ENCODE assay signal across 12 mouse cellular contexts in the genomic region with DNA sequence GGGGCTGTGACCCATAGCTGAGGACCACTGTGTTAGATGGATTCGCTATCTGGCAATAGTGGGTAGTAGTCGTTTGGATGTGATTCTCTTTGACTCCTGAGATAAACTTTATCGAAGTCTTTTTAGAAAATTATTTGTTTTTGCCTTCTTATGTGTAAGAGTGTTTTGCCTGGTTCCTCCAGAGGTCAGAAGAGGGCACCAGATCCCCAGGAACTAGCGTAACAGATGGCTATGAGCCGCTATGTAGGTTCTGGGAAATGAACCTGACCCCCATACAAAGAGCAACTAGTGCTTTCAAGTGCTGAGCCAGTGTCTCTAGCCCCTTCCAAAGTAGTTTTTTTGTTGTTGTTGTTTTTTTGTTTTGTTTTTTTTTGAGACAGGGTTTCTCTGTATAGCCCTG. TPM values are rescaled to one million over a fixed set of nuclear protein-coding genes. Genes with fewer than 3 reads are reported as not detected.
A peak's percentile ranks its signal among the peaks of the same experiment; 100 is the strongest.
DNase-seq lines count a peak whose midpoint lies in the region; ATAC-seq and TF ChIP-seq lines count a peak whose summit lies in the region.
"Had no signal": no experiment of that assay in that cellular context is flagged by ENCODE, and none has a peak within 500 bp of the region (broad histone marks: within the 10 kb centered on the region; RNA-seq: fewer than 3 reads in every experiment).

No protein-coding gene starts in this region.

- WGBS in kidney, postnatal 0 days: 63% methylated on average over 5 of the region's 5 CpGs
- 62% methylated on average over 5 of the region's 5 CpGs for WGBS in midbrain, embryonic 10.5 days

- H3K36me3 ChIP-seq in kidney, postnatal 0 days (ENCODE audit: insufficient read depth, low read length): no peaks in the 10 kb centered on the region
- H3K36me3 ChIP-seq in E14TG2a.4 (ENCODE audit: insufficient read depth, low read length): peaks cover 39% of the 10 kb centered on the region
- H3K36me3 ChIP-seq in midbrain, embryonic 10.5 days: 0 out of 2 replicates have a peak, but pooled peaks cover under 1% of the 10 kb centered on the region
- H3K36me3 ChIP-seq: lung, embryonic 15.5 days; neural tube, embryonic 12.5 days had no signal

- no peak overlapping the region for H3K27ac ChIP-seq in kidney, postnatal 0 days
- no peak overlapping the region for H3K27ac ChIP-seq in midbrain, embryonic 10.5 days (replicated peaks)
- H3K27ac ChIP-seq: lung, embryonic 15.5 days; neural tube, embryonic 12.5 days had no signal

- DNase-seq in kidney, postnatal 0 days (ENCODE audit: low spot score): no peak
- DNase-seq in kidney, adult 11 months: no peak
- peak; percentile 8 to 9 for DNase-seq in B cell, adult 2 months
- DNase-seq in induced T-regulatory cell, adult 2 months (ENCODE audit: low read depth): peak; percentile 65
- DNase-seq in adrenal gland, adult 18-20 months (ENCODE audit: low spot score in 2 of 2): no peak
- no peak for DNase-seq in ovary, postnatal 14 days (ENCODE audit: low spot score)
- DNase-seq in midbrain, embryonic 10.5 days (ENCODE audit: low spot score): no peak
- DNase-seq: cerebellum, adult 8-10 months; heart, postnatal 14 days had no signal

- H3K27me3 ChIP-seq in kidney, postnatal 0 days (ENCODE audit: insufficient read depth, low read length): no peaks in the 10 kb centered on the region
- no peaks in the 10 kb centered on the region for H3K27me3 ChIP-seq in E14TG2a.4 (ENCODE audit: insufficient read depth, low read length)
- H3K27me3 ChIP-seq in midbrain, embryonic 10.5 days (ENCODE audit: low read depth, poor library complexity, severe bottlenecking): no peaks in the 10 kb centered on the region
- H3K27me3 ChIP-seq: lung, embryonic 15.5 days; neural tube, embryonic 12.5 days had no signal

- H3K4me3 ChIP-seq in kidney, postnatal 0 days (replicated peaks; ENCODE audit: low read depth, low read length): no peak overlapping the region
- H3K4me3 ChIP-seq in E14TG2a.4 (replicated peaks; ENCODE audit: low read length): no peak overlapping the region
- no peak overlapping the region for H3K4me3 ChIP-seq in midbrain, embryonic 10.5 days
- H3K4me3 ChIP-seq: lung, embryonic 15.5 days; neural tube, embryonic 12.5 days had no signal

- H3K9me3 ChIP-seq in kidney, postnatal 0 days (replicated peaks; ENCODE audit: low read length): no peaks in the 10 kb centered on the region
- no peaks in the 10 kb centered on the region for H3K9me3 ChIP-seq in E14TG2a.4 (ENCODE audit: low read length)
- no peaks in the 10 kb centered on the region for H3K9me3 ChIP-seq in midbrain, embryonic 10.5 days (replicated peaks)
- H3K9me3 ChIP-seq: lung, embryonic 15.5 days; neural tube, embryonic 12.5 days had no signal

- H3K4me2 ChIP-seq in kidney, postnatal 0 days (ENCODE audit: low read length): no peak overlapping the region
- H3K4me2 ChIP-seq: lung, embryonic 15.5 days; neural tube, embryonic 12.5 days had no signal

- peak; percentile 35; the same call in 1 of the 2 replicates for TF ChIP-seq CTCF in kidney, postnatal 0 days (IDR thresholded peaks at IDR 0.05; ENCODE audit: low read depth)
- peak; percentile 27 for TF ChIP-seq CTCF in E14TG2a.4 (conservative IDR thresholded peaks at IDR 0.05; ENCODE audit: low read length)

- 0 out of 2 replicates have a peak, but pooled peaks cover 5% of the 10 kb centered on the region for H3K4me1 ChIP-seq in kidney, postnatal 0 days (replicated peaks; ENCODE audit: insufficient read depth, low read length)
- H3K4me1 ChIP-seq in E14TG2a.4 (replicated peaks; ENCODE audit: low read depth, low read length): peaks cover 23% of the 10 kb centered on the region
- H3K4me1 ChIP-seq in midbrain, embryonic 10.5 days: no peaks in the 10 kb centered on the region
- H3K4me1 ChIP-seq: lung, embryonic 15.5 days; neural tube, embryonic 12.5 days had no signal

- no peak for ATAC-seq in kidney, postnatal 0 days (replicated peaks; ENCODE audit: low FRiP score, low read depth)

- H3K9ac ChIP-seq in kidney, postnatal 0 days (ENCODE audit: low read depth, low read length): no peak overlapping the region
- H3K9ac ChIP-seq: lung, embryonic 15.5 days; neural tube, embryonic 12.5 days had no signal

RNA-seq across cellular contexts. Expression of a gene that starts 58.1 kb away (rescaled TPM):
- 356 and 371 TPM in 2 replicates for polyA plus RNA-seq in kidney, postnatal 0 days (2015; fragmentation: Nextera tagmentation; extraction: Ambion mirVana)
- total RNA-seq in adrenal gland, adult 18-20 months (2021): 100 to 1,000 TPM; 263 to 321 TPM
- 427 and 470 TPM in 2 replicates for polyA plus RNA-seq in midbrain, embryonic 10.5 days (2016; fragmentation: Nextera tagmentation; extraction: Ambion mirVana)

Comparison
In these comparisons a context has a peak if more than half of its experiments do, and no peak if none do; other contexts are left out.
1. DNase-seq: peak in B cell, adult 2 months (2 of 2) and induced T-regulatory cell, adult 2 months (single experiment); none in kidney, postnatal 0 days (single experiment), kidney, adult 11 months (single experiment), adrenal gland, adult 18-20 months (0 of 2), ovary, postnatal 14 days (single experiment) and midbrain, embryonic 10.5 days (single experiment).